Mouse (Mus musculus) embryonic facial prominence, embryonic 11.5 days (tissue): Measurements from ENCODE around the gene Tmem9. TPM values are rescaled to one million over a fixed set of nuclear protein-coding genes. Genes with fewer than 3 reads are reported as not detected.

Experiments used
- ATAC-seq: fragments of 200-750 bp; cut with Nextera tagmentation; replicated peaks from 2 replicates; pipeline ENCODE4 v1.8.0; 2017; ENCODE audit warnings: low read depth; ENCODE audit not compliant: insufficient number of reproducible peaks, low FRiP score, low TSS enrichment
- DNase-seq: peaks from one replicate; pipeline ENCODE4 v3.0.0-alpha.2; 2015; ENCODE audit warnings: low spot score
- H3K27ac ChIP-seq: fragments of 300-500 bp; sonication (generic); replicated peaks from 2 replicates; pipeline ENCODE4 v1.5.1; 2014; ENCODE audit warnings: mild to moderate bottlenecking, low read depth, low read length, control low read depth
- H3K27me3 ChIP-seq: fragments of 300-500 bp; sonication (generic); 2 replicates; pipeline ENCODE4 v1.6.1; 2014; ENCODE audit warnings: mild to moderate bottlenecking, low read length, moderate library complexity, mixed read lengths; ENCODE audit not compliant: control insufficient read depth, insufficient read depth
- H3K36me3 ChIP-seq: fragments of 300-500 bp; sonication (generic); replicated peaks from 2 replicates; pipeline ENCODE4 v1.6.1; 2014; ENCODE audit warnings: low read depth, mild to moderate bottlenecking, low read length, moderate library complexity, mixed read lengths; ENCODE audit not compliant: control insufficient read depth, insufficient read depth
- H3K4me1 ChIP-seq: fragments of 300-500 bp; sonication (generic); 2 replicates; pipeline ENCODE4 v1.6.1; 2014; ENCODE audit warnings: low read length, mixed read lengths; ENCODE audit not compliant: control insufficient read depth, insufficient read depth
- H3K4me2 ChIP-seq: fragments of 300-500 bp; sonication (generic); 2 replicates; pipeline ENCODE4 v1.6.1; 2014; ENCODE audit warnings: low read depth, mild to moderate bottlenecking, control low read depth, low read length, moderate library complexity
- H3K4me3 ChIP-seq: fragments of 300-500 bp; sonication (generic); 2 replicates; pipeline ENCODE4 v1.5.1; 2014; ENCODE audit warnings: low read depth, low read length, control low read depth
- H3K9ac ChIP-seq: fragments of 300-500 bp; sonication (generic); replicated peaks from 2 replicates; pipeline ENCODE4 v1.6.1; 2014; ENCODE audit warnings: mild to moderate bottlenecking, control low read depth, low read length
- H3K9me3 ChIP-seq: fragments of 300-500 bp; sonication (generic); replicated peaks from 2 replicates; pipeline ENCODE4 v1.6.1; 2016; ENCODE audit warnings: mild to moderate bottlenecking, low read length, inconsistent platforms, mixed read lengths; ENCODE audit not compliant: control insufficient read depth
- WGBS: fragments of 180-500 bp; shearing (Covaris S2); extraction: QIAGEN DNeasy Blood & Tissue Kit; methylation state at CpG from one replicate; pipeline ENCODE4 v1.1.7; 2014; 5-methylcytosine and 5-hydroxymethylcytosine counted together
- polyA plus RNA-seq: library from polyadenylated mRNA; unstranded; fragments of >200 nt; fragmentation: Nextera tagmentation; extraction: Ambion mirVana; gene quantifications from 2 replicates; pipeline ENCODE4 v1.2.1, GENCODE M21; 2014

Tmem9 gene
- polyA plus RNA-seq = 73.4 and 74.4 TPM in 2 replicates

- Histone ChIP-seq H3K36me3 (no peaks in the 10 kb centered on the region), H3K4me1 (no peaks in the 10 kb centered on the region), H3K4me2 (peak within 1 kb of the TSS; percentile 76), H3K27me3 (0 out of 2 replicates have a peak, but pooled peaks cover 4% of the 10 kb centered on the region), H3K9me3 (no peaks in the 10 kb centered on the region), H3K4me3 (peak within 1 kb of the TSS; percentile 44), H3K27ac (no peak within 1 kb of the TSS), H3K9ac (peak within 1 kb of the TSS; percentile 41)
- peak; percentile 81 for DNase-seq
- peak; percentile 85 for ATAC-seq
- WGBS = 3% methylated on average over 37 of the region's 37 CpGs
Observed at GRCm38 (mm10) chr1:136007211-136008158, at the start of gene Tmem9. Tmem9 (plus strand) TSS chr1:136008150.

- 51% methylated on average over 4 of the region's 4 CpGs for WGBS
- H3K4me1 ChIP-seq = no peaks in the 10 kb centered on the region
- DNase-seq (peak; percentile 76), ATAC-seq (0 out of 2 replicates have a peak, but pooled peaks have one; percentile 30)
- H3K4me2 ChIP-seq = no peak overlapping the region
- no peak overlapping the region for H3K27ac ChIP-seq
- no peak overlapping the region for H3K4me3 ChIP-seq
- no peaks in the 10 kb centered on the region for H3K9me3 ChIP-seq
- H3K27me3 ChIP-seq = no peaks in the 10 kb centered on the region
- no peak overlapping the region for H3K9ac ChIP-seq
- H3K36me3 ChIP-seq = no peaks in the 10 kb centered on the region
Observed at GRCm38 (mm10) chr1:135958483-135958882, 49.5 kb upstream of the Tmem9 start.

- Histone ChIP-seq H3K9ac (no peak overlapping the region), H3K4me2 (no peak overlapping the region), H3K4me1 (no peaks in the 10 kb centered on the region), H3K36me3 (no peaks in the 10 kb centered on the region), H3K9me3 (no peaks in the 10 kb centered on the region), H3K27ac (no peak overlapping the region), H3K27me3 (no peaks in the 10 kb centered on the region), H3K4me3 (no peak overlapping the region)
- DNase-seq (no peak), ATAC-seq (no peak)
- WGBS = 71% methylated on average over 5 of the region's 5 CpGs
Observed at GRCm38 (mm10) chr1:135963177-135963576, 44.8 kb upstream of the Tmem9 start.

GRCm38 (mm10) chr1:135964561-135964960 lies 43.4 kb upstream of the Tmem9 start:
- DNase-seq (no peak), ATAC-seq (no peak)
- Histone ChIP-seq H3K27me3 (no peaks in the 10 kb centered on the region), H3K4me1 (no peaks in the 10 kb centered on the region), H3K4me3 (no peak overlapping the region), H3K9me3 (no peaks in the 10 kb centered on the region), H3K27ac (no peak overlapping the region), H3K9ac (no peak overlapping the region), H3K4me2 (no peak overlapping the region), H3K36me3 (no peaks in the 10 kb centered on the region)
- 77% methylated on average over 11 of the region's 11 CpGs for WGBS

- Histone ChIP-seq H3K36me3 (no peaks in the 10 kb centered on the region), H3K9ac (no peak overlapping the region), H3K4me1 (no peaks in the 10 kb centered on the region), H3K27me3 (no peaks in the 10 kb centered on the region), H3K9me3 (no peaks in the 10 kb centered on the region), H3K4me2 (no peak overlapping the region), H3K27ac (no peak overlapping the region), H3K4me3 (no peak overlapping the region)
- no peak for DNase-seq
- ATAC-seq = no peak
- 73% methylated on average over 4 of the region's 4 CpGs for WGBS
Observed at GRCm38 (mm10) chr1:135967739-135968138, 40.2 kb upstream of the Tmem9 start.

- Histone ChIP-seq H3K36me3 (no peaks in the 10 kb centered on the region), H3K4me3 (no peak overlapping the region), H3K9me3 (no peaks in the 10 kb centered on the region), H3K9ac (no peak overlapping the region), H3K4me1 (no peaks in the 10 kb centered on the region), H3K4me2 (no peak overlapping the region), H3K27me3 (no peaks in the 10 kb centered on the region), H3K27ac (no peak overlapping the region)
- DNase-seq = no peak
- ATAC-seq = no peak
- WGBS = 56% methylated on average over 2 of the region's 2 CpGs
Observed at GRCm38 (mm10) chr1:135970486-135970885, 37.5 kb upstream of the Tmem9 start.

GRCm38 (mm10) chr1:135972576-135972975 lies 35.4 kb upstream of the Tmem9 start:
- Histone ChIP-seq H3K4me3 (no peak overlapping the region), H3K4me2 (no peak overlapping the region), H3K36me3 (no peaks in the 10 kb centered on the region), H3K27ac (no peak overlapping the region), H3K9me3 (no peaks in the 10 kb centered on the region), H3K4me1 (no peaks in the 10 kb centered on the region), H3K27me3 (no peaks in the 10 kb centered on the region), H3K9ac (no peak overlapping the region)
- no peak for ATAC-seq
- 89% methylated on average over 3 of the region's 3 CpGs for whole genome bisulfite sequencing
- DNase-seq = no peak

GRCm38 (mm10) chr1:135984105-135984504 lies 23.8 kb upstream of the Tmem9 start:
- ATAC-seq = no peak
- no peaks in the 10 kb centered on the region for H3K4me1 ChIP-seq
- no peak overlapping the region for H3K4me3 ChIP-seq
- H3K4me2 ChIP-seq = no peak overlapping the region
- 50% methylated on average over 5 of the region's 5 CpGs for WGBS
- no peaks in the 10 kb centered on the region for H3K9me3 ChIP-seq
- H3K9ac ChIP-seq = no peak overlapping the region
- no peaks in the 10 kb centered on the region for H3K36me3 ChIP-seq
- H3K27me3 ChIP-seq = no peaks in the 10 kb centered on the region
- DNase-seq = no peak
- H3K27ac ChIP-seq = no peak overlapping the region
